Mouse (Mus musculus): ENCODE measurements around the gene Cdk16. TPM values are rescaled to one million over a fixed set of nuclear protein-coding genes. Genes with fewer than 3 reads are reported as not detected.

The Cdk16 gene
- polyA plus RNA-seq, 3 experiments from 2014 or later, result 5.6 to 14.2 (median 13.1) TPM

Other genes starting within 250 kb of the Cdk16 start
- not detected for gene Rgn, start 138.2 kb upstream of the Cdk16 start, polyA plus RNA-seq (2017; shearing (Covaris generic))
- 10 to 100 TPM; 38.3 to 45.6 (median 42.8) TPM for gene Rbm10, start 70.5 kb upstream of the Cdk16 start, polyA plus RNA-seq (2017; shearing (Covaris generic))
- gene Ndufb11, start 70.3 kb upstream of the Cdk16 start, polyA plus RNA-seq (2017; shearing (Covaris generic)), result 100 to 1,000 TPM; 246 to 261 (median 246) TPM
- 100 to 1,000 TPM; 106 to 132 (median 118) TPM for gene Uba1, start 29.6 kb upstream of the Cdk16 start, polyA plus RNA-seq (2017; shearing (Covaris generic))
- 10 to 100 TPM in 2 of 3 experiments, 1 to 10 TPM in 1; 6.5 to 21.8 (median 12.9) TPM for gene Usp11, start 16.0 kb downstream of the Cdk16 start, polyA plus RNA-seq (2017; shearing (Covaris generic))
- 100 to 1,000 TPM in 2 of 3 experiments, 10 to 100 TPM in 1; 99.1 to 180 (median 137) TPM for gene Araf, start 109.9 kb downstream of the Cdk16 start, polyA plus RNA-seq (2017; shearing (Covaris generic))
- not detected for gene Timp1, start 182.2 kb downstream of the Cdk16 start, polyA plus RNA-seq (2017; shearing (Covaris generic))
- gene Syn1, start 233.1 kb downstream of the Cdk16 start, polyA plus RNA-seq (2017; shearing (Covaris generic)), result not detected
- gene Cfp, start 243.6 kb downstream of the Cdk16 start, polyA plus RNA-seq (2017; shearing (Covaris generic)), result 1 to 10 TPM; 4.7 to 6.6 (median 6.3) TPM